Mouse (Mus musculus): ENCODE results near the gene Camk2b. TPM values are rescaled to one million over a fixed set of nuclear protein-coding genes. Genes with fewer than 3 reads are reported as not detected.
"Not testable (repeated sequence)": the region's sequence is repeated elsewhere in the genome, so short reads cannot be mapped to it uniquely, and the experiment has no call there.

Camk2b gene
- 138 and 140 TPM in 2 replicates for polyA plus RNA-seq (2015; fragmentation: Nextera tagmentation; extraction: Ambion mirVana)

GRCm38 (mm10) chr11:6066176-6066575, at the start of gene Camk2b:
TSS of gene Camk2b (minus strand) at chr11:6066362.
- ATAC-seq, result no peak
- Histone ChIP-seq H3K9me3 (ENCODE audit: control insufficient read depth, low read length) (no peaks in the 10 kb centered on the region), H3K4me2 (ENCODE audit: low read length) (peak within 1 kb of the TSS; percentile 65), H3K36me3 (ENCODE audit: control insufficient read depth, insufficient read depth, low read length) (no peaks in the 10 kb centered on the region), H3K9ac (ENCODE audit: low read depth, low read length) (peak within 1 kb of the TSS; percentile 87), H3K27me3 (replicated peaks; ENCODE audit: control insufficient read depth, insufficient read depth, low read length) (peaks cover 25% of the 10 kb centered on the region), H3K27ac (ENCODE audit: low read depth, low read length) (peak within 1 kb of the TSS; percentile 94), H3K4me3 (ENCODE audit: low read length) (peak within 1 kb of the TSS; percentile 81), H3K4me1 (ENCODE audit: control insufficient read depth, insufficient read depth, low read depth, low read length) (peaks cover 22% of the 10 kb centered on the region)
- WGBS, result 9% methylated on average over 6 of the region's 6 CpGs

DNA sequence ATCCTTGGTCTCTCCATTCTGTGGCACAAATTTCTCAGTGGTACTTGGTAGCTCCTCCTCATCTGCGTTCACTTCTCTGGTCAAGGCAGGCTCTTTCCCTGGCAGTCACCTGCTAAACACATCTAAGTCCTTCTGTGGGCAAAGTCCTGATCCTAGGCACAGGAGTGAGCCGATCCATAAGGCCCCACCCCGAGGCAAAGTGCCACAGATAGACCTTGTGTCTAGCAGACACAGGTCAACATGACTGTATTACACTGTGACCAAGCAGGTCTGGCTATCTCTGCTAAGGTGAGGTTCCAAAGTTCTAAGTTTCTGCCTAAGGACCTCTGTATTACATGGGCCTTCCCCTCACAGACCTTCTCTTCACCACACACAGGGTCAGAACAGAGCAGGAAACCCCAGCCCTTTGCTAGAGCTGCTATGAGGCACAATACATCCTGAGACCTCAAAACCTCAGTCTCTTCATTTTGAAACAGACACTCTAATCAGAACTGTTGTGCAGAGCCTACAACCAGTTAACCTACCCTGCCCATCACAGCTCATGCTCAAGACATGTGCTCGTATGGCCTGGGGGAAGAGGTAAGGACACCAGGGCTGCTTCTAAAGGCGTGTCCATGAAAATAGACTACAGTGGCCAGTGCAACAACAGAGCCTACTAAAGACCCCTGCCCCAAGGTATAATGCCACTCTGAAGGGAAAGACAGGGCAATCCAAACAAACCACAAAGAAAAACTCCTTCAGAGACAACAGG, 45.7 kb upstream of the Camk2b start:
- Histone ChIP-seq H3K27me3 (replicated peaks; ENCODE audit: control insufficient read depth, insufficient read depth, low read length) (no peaks in the 10 kb centered on the region), H3K9ac (ENCODE audit: low read depth, low read length) (no peak overlapping the region), H3K4me3 (ENCODE audit: low read length) (no peak overlapping the region), H3K27ac (ENCODE audit: low read depth, low read length) (no peak overlapping the region), H3K36me3 (ENCODE audit: control insufficient read depth, insufficient read depth, low read length) (peaks cover 23% of the 10 kb centered on the region), H3K4me1 (ENCODE audit: control insufficient read depth, insufficient read depth, low read depth, low read length) (no peaks in the 10 kb centered on the region), H3K4me2 (ENCODE audit: low read length) (no peak overlapping the region), H3K9me3 (ENCODE audit: control insufficient read depth, low read length) (no peaks in the 10 kb centered on the region)
- ATAC-seq, result no peak
- WGBS, result 93% methylated on average over 5 of the region's 5 CpGs

GRCm38 (mm10) chr11:6109990-6110389, 43.8 kb upstream of the Camk2b start:
- no peaks in the 10 kb centered on the region for H3K27me3 ChIP-seq (replicated peaks; ENCODE audit: control insufficient read depth, insufficient read depth, low read length)

GRCm38 (mm10) chr11:6108296-6108695, 42.1 kb upstream of the Camk2b start:
- Histone ChIP-seq H3K4me1 (ENCODE audit: control insufficient read depth, insufficient read depth, low read depth, low read length) (no peaks in the 10 kb centered on the region), H3K4me3 (ENCODE audit: low read length) (no peak overlapping the region), H3K27me3 (replicated peaks; ENCODE audit: control insufficient read depth, insufficient read depth, low read length) (no peaks in the 10 kb centered on the region), H3K27ac (ENCODE audit: low read depth, low read length) (no peak overlapping the region), H3K9me3 (ENCODE audit: control insufficient read depth, low read length) (no peaks in the 10 kb centered on the region), H3K4me2 (ENCODE audit: low read length) (no peak overlapping the region), H3K36me3 (ENCODE audit: control insufficient read depth, insufficient read depth, low read length) (peaks cover 20% of the 10 kb centered on the region), H3K9ac (ENCODE audit: low read depth, low read length) (no peak overlapping the region)
- ATAC-seq, result no peak
- WGBS, result 96% methylated on average over 5 of the region's 5 CpGs

More at GRCm38 (mm10) chr11:6109990-6110389, 43.8 kb upstream of the Camk2b start:
- ATAC-seq, result no peak
- Histone ChIP-seq H3K4me3 (ENCODE audit: low read length) (no peak overlapping the region), H3K4me2 (ENCODE audit: low read length) (no peak overlapping the region), H3K9me3 (ENCODE audit: control insufficient read depth, low read length) (no peaks in the 10 kb centered on the region), H3K27ac (ENCODE audit: low read depth, low read length) (no peak overlapping the region), H3K9ac (ENCODE audit: low read depth, low read length) (no peak overlapping the region), H3K36me3 (ENCODE audit: control insufficient read depth, insufficient read depth, low read length) (peaks cover 23% of the 10 kb centered on the region), H3K4me1 (ENCODE audit: control insufficient read depth, insufficient read depth, low read depth, low read length) (no peaks in the 10 kb centered on the region)

DNA sequence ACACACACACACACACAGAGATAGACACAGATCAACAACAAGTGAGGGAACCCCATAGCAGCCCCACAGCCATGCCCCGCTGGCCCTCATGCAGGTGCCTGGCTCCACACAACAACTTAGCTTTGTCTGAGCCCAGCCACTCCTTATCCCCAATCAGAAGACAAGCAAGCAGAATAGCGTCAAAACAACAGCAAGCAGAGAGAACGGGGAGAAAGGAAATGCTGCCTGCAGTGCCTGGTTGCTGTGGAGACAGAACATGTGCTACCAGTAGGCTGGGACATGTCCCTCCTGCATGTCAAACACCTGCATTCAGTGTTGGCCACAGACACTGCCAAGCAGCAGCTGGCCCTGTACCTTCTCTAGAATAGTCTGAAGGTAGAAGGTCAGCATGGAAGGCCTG, 41.6 kb upstream of the Camk2b start:
- H3K27ac ChIP-seq (ENCODE audit: low read depth, low read length), result no peak overlapping the region
- no peak overlapping the region for H3K4me2 ChIP-seq (ENCODE audit: low read length)
- no peak overlapping the region for H3K9ac ChIP-seq (ENCODE audit: low read depth, low read length)
- 66% methylated on average over 3 of the region's 3 CpGs for WGBS
- no peak overlapping the region for H3K4me3 ChIP-seq (ENCODE audit: low read length)
- ATAC-seq, result no peak
- no peaks in the 10 kb centered on the region for H3K9me3 ChIP-seq (ENCODE audit: control insufficient read depth, low read length)
- no peaks in the 10 kb centered on the region for H3K27me3 ChIP-seq (replicated peaks; ENCODE audit: control insufficient read depth, insufficient read depth, low read length)
- peaks cover 20% of the 10 kb centered on the region for H3K36me3 ChIP-seq (ENCODE audit: control insufficient read depth, insufficient read depth, low read length)
- H3K4me1 ChIP-seq (ENCODE audit: control insufficient read depth, insufficient read depth, low read depth, low read length), result no peaks in the 10 kb centered on the region

DNA sequence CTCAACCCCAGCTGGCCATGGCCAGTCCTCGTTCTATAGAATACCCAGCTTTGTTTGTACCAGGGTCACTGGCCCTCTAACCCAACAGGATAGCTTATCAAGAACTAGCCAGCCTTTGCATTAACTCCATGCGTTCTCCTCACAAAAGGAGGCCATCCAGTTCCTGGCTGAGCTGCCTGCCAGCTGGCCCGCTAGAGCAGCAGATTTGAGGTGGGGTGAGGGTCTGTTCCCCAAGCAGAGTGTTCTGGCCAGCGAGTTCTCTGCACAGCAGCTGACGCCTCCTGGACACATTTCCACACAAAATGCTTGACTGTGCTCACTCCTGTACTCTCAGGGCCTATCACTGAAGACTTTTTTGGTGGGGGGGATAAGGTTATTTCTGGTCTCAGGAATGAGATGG, 38.6 kb upstream of the Camk2b start:
- 78% methylated on average over 5 of the region's 5 CpGs for WGBS
- ATAC-seq, result no peak
- no peak overlapping the region for H3K9ac ChIP-seq (ENCODE audit: low read depth, low read length)
- no peaks in the 10 kb centered on the region for H3K4me1 ChIP-seq (ENCODE audit: control insufficient read depth, insufficient read depth, low read depth, low read length)
- H3K4me3 ChIP-seq (ENCODE audit: low read length), result no peak overlapping the region
- H3K27me3 ChIP-seq (replicated peaks; ENCODE audit: control insufficient read depth, insufficient read depth, low read length), result no peaks in the 10 kb centered on the region
- H3K36me3 ChIP-seq (ENCODE audit: control insufficient read depth, insufficient read depth, low read length), result peaks cover 12% of the 10 kb centered on the region; the same call in 1 of the 2 replicates
- H3K27ac ChIP-seq (ENCODE audit: low read depth, low read length), result no peak overlapping the region
- no peak overlapping the region for H3K4me2 ChIP-seq (ENCODE audit: low read length)
- no peaks in the 10 kb centered on the region for H3K9me3 ChIP-seq (ENCODE audit: control insufficient read depth, low read length)

- 94% methylated on average over 2 of the region's 3 CpGs for WGBS
- ATAC-seq; H3K9me3 ChIP-seq (ENCODE audit: control insufficient read depth, low read length): not testable (repeated sequence)
Observed at GRCm38 (mm10) chr11:6096637-6097036, 30.5 kb upstream of the Camk2b start.

DNA sequence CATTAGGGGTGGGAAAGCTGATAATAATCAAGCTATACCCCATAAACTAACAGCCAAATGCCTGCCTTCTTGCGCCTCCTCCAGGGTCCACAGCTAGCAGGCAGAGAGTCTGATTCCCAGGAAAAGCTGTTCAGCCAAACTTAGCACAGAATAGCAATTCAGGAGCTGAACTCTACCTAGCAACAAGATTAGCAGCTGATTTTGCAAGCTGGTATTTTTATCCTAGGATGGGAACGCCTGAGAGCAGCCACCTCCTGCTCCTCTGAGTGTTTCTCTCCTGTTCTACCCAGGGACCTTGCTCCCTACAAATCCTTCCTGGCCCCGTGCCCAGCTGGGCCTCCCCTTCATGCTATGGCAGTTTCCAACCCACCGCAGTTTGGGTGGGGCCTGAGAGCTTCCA, 20.8 kb upstream of the Camk2b start:
- no peak overlapping the region for H3K4me3 ChIP-seq (ENCODE audit: low read length)
- H3K36me3 ChIP-seq (ENCODE audit: control insufficient read depth, insufficient read depth, low read length), result no peaks in the 10 kb centered on the region
- no peak overlapping the region for H3K4me2 ChIP-seq (ENCODE audit: low read length)
- no peak overlapping the region for H3K27ac ChIP-seq (ENCODE audit: low read depth, low read length)
- WGBS, result 49% methylated on average over 4 of the region's 4 CpGs
- 0 out of 2 replicates have a peak, but pooled peaks have one; percentile 27 for ATAC-seq
- H3K27me3 ChIP-seq (replicated peaks; ENCODE audit: control insufficient read depth, insufficient read depth, low read length), result no peaks in the 10 kb centered on the region
- H3K9ac ChIP-seq (ENCODE audit: low read depth, low read length), result no peak overlapping the region
- no peaks in the 10 kb centered on the region for H3K4me1 ChIP-seq (ENCODE audit: control insufficient read depth, insufficient read depth, low read depth, low read length)
- H3K9me3 ChIP-seq (ENCODE audit: control insufficient read depth, low read length), result no peaks in the 10 kb centered on the region

More at GRCm38 (mm10) chr11:6096637-6097036, 30.5 kb upstream of the Camk2b start:
- H3K4me2 ChIP-seq (ENCODE audit: low read length); H3K4me1 ChIP-seq (ENCODE audit: control insufficient read depth, insufficient read depth, low read depth, low read length); H3K27ac ChIP-seq (ENCODE audit: low read depth, low read length); H3K36me3 ChIP-seq (ENCODE audit: control insufficient read depth, insufficient read depth, low read length); H3K27me3 ChIP-seq (replicated peaks; ENCODE audit: control insufficient read depth, insufficient read depth, low read length); H3K4me3 ChIP-seq (ENCODE audit: low read length); H3K9ac ChIP-seq (ENCODE audit: low read depth, low read length): not testable (repeated sequence)

DNA sequence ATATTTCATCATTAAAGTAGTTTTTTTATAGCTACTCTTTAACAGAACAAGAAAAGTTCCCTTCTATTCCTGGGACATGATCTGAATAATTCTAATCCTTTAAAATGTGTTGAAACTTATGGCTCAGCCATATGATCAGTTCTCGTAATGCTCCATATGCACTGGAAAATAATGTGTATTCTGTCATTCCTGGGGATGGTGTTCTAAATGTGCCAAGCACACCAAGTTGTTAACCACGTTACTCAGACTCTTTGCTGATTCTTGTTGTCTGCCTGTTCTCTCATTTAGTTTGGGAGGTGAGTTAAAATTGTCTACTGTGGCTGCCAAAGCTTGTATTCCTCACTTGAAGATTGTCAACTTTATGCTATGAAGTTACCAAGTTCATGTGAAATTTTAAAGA, 12.6 kb upstream of the Camk2b start:
- ATAC-seq, result no peak
- no peaks in the 10 kb centered on the region for H3K27me3 ChIP-seq (replicated peaks; ENCODE audit: control insufficient read depth, insufficient read depth, low read length)
- no peak overlapping the region for H3K27ac ChIP-seq (ENCODE audit: low read depth, low read length)
- no peak overlapping the region for H3K4me2 ChIP-seq (ENCODE audit: low read length)
- no peak overlapping the region for H3K4me3 ChIP-seq (ENCODE audit: low read length)
- H3K4me1 ChIP-seq (ENCODE audit: control insufficient read depth, insufficient read depth, low read depth, low read length), result peaks cover 8% of the 10 kb centered on the region
- 91% methylated on average over 2 of the region's 2 CpGs for WGBS
- no peak overlapping the region for H3K9ac ChIP-seq (ENCODE audit: low read depth, low read length)
- no peaks in the 10 kb centered on the region for H3K9me3 ChIP-seq (ENCODE audit: control insufficient read depth, low read length)
- H3K36me3 ChIP-seq (ENCODE audit: control insufficient read depth, insufficient read depth, low read length), result no peaks in the 10 kb centered on the region
